Mouse (Mus musculus): ENCODE results near the gene Rasgrp3.

DNA sequence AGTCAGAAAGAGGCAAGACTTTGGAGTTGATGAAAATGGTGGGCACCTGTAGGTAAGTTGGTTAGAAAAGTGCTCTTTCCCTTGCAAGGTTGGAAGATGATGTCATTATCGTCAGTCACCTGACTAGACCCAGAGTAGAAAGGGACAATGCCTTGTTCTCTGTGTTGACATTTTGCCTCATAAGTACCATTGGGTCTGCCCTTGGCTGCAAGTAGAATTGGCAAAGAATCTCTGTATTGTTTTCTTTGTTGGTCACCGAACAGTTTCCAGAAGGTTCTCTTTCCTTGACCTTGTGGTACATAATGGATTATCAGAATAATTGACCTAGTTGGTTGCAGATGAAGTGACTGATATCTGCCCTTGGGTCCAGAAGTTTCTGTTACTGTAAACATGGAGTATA is 27.9 kb downstream of the Rasgrp3 start:
- TF ChIP-seq HCFC1 (IDR thresholded peaks at IDR 0.05; ENCODE audit: borderline replicate concordance, insufficient read depth, low read length) (no peak), ZC3H11A (IDR thresholded peaks at IDR 0.05; ENCODE audit: borderline replicate concordance, low read depth, low read length) (no peak), ZNF384 (IDR thresholded peaks at IDR 0.05; ENCODE audit: low read depth, low read length) (no peak), MAFK (IDR thresholded peaks at IDR 0.05; ENCODE audit: insufficient read depth, low read depth, low read length) (no peak)
